Mouse (Mus musculus) retina, embryonic 14.5 days (tissue): ENCODE data around the gene Olfr91.

ENCODE experiments used
- DNase-seq: peaks from one replicate; pipeline ENCODE4 v3.0.0-alpha.2; 2015; ENCODE audit warnings: low spot score

Olfr91 gene

DNA sequence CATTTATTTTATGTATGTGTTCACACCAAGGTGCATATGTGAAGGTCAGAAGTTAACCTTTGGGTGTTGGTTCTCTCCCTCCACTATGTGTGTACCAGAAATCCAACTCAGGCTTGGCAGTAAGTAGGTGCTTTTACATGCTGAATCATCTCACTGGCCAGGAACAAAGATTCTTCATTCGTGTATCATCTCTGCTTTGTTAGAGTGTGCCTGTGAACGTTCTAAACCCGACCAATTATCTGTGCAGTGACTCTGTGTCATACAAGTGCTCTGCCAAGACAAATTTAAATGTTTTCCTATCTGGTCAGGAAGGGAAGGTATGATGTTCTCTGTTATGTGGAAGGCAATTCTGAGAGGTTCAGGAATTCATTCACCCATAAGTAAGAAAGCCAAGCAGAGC lies 36.6 kb downstream of the Olfr91 start:
- DNase-seq, result no peak

DNA sequence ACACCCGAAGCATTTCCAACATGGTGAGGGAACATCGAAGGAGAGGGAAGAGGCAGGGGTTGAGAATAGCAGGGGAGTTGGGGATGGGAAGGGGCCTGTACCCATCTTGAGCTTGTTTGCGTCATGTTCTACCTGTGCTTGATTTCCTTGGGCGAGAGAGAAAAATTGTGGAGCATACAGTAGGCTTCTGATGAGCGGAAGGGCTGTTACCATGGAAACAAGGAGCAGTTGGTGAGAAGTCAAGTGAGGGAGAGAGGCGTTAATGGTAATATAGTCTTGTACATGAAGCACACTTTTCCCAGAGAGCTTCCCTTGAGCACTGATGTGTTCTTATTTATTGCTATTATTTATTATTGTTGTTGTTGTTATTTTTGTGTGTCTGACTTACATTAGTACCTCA lies 41.1 kb downstream of the Olfr91 start:
- DNase-seq, result no peak

DNA sequence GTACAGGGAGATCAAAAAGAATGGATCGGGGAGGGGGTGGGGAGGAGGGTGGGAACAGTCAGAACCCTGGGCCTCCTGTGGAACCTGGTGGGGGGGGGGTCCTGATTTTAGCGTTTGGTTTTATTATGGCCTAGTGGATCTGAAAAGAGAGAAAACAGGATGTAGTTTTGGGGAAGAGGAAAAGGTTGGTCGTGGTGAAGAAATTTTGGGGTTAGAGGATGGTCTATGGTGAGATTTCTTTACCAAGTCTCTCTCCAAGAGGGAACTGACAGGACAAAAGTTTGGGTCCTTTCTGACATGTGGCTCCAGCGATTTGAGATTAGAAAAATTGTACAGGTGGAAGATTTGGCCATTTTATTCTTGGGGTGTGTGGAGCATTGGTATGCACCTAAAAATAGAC lies 46.3 kb downstream of the Olfr91 start:
- no peak for DNase-seq

DNA sequence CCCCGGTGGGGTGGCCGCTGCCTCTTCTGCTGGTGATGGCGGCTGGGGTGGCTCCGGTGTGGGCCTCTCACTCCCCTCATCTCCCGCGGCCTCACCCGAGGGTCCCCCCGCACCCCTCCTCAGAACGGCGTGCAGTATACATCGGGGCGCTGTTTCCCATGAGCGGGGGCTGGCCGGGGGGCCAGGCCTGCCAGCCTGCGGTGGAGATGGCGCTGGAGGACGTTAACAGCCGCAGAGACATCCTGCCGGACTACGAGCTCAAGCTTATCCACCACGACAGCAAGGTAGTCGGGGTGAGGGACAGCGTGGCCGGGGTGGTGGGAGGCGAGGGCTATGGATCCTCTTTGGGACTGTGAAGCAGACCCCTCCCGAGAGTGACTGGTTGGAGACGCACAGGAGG lies 47.2 kb downstream of the Olfr91 start:
- peak; percentile 38 for DNase-seq

DNA sequence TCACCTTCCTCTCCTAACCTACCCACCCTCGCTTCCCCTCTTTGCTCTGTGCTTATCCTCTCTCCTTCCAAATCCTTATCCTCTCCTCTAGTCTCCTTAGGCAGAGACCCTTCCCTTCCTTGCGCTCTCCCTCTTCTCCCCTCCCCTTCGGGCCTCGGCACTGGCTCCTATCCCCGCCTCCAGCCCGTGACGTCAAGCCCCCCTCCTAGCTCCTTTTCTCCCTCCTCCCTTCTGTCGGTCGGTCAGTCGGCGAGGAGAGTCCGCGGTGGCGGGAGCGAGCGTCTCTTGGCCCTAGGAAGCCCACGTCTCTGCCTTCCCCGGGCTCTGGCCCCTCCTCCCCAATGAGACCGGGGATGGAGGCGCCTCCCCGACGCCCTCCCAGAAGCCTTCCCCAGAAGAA lies 47.7 kb downstream of the Olfr91 start:
- DNase-seq, result peak; percentile 89

DNA sequence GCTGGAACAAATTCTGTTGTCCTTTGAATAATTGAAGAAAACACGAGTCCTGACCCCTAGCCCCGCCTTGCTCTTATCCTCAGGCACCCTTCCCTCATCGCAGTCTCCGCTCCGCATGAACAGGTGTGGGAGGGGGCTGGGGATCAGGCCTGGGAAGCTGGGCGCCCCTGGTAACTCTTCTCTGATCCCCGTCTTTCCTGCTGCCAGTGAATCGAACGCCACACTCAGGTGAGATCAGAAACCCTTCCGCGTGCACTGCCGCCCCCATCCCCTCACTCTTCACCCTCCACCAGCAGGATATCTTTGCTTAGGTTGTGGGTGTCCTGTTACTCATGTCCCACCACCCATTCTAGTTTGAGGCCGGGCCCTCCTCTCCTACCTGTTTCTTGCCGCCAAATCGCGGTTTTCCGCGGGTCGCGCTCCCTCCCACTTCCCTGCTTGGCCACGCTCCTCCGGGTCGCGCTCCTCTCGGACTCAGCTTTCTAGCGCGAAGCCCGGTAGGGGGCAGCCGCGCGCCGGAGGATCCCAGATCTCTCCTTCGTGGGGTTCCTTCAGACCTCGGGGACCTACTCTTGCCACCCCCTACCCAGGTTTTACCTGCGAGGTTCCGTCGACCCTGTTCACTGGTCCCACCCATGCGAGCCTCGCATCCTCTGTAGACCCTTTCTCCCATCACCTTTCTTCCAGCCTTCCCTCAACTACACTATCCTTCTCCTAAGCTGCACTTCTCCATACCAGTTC lies 48.3 kb downstream of the Olfr91 start:
- peak; percentile 82 for DNase-seq

DNA sequence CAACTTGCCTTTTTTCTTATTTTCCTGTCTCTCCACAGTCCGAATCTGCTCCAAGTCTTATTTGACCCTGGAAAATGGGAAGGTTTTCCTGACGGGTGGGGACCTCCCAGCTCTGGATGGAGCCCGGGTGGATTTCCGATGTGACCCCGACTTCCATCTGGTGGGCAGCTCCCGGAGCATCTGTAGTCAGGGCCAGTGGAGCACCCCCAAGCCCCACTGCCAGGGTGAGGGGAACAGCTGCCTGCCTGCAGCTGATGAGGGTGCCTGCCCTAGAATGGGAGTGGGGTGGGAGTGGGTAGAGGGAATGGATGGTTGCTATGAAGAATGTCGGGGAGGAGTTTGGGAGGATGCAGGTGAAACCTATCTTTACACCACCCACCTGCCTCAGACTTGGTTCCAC lies 49.7 kb downstream of the Olfr91 start:
- DNase-seq, result no peak

DNA sequence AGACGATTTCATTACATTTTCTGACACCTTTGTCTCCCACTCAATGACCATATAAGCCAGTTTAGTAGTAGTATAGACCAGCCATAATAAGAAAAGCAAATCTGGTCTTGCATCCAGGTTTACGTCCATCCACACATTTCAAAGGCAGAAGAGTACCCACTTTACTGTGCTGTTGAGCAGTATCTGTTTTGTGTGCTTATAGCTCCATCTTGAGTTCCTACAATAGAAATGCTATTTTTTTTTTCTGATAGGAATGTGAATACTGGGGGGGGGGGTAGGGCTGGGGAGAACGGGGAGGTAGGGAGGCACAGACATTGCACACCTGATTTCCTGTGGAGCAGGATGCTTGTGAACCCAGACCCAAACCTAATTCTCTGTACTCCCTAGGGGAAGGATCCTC lies 50.1 kb downstream of the Olfr91 start:
- peak; percentile 53 for DNase-seq

DNA sequence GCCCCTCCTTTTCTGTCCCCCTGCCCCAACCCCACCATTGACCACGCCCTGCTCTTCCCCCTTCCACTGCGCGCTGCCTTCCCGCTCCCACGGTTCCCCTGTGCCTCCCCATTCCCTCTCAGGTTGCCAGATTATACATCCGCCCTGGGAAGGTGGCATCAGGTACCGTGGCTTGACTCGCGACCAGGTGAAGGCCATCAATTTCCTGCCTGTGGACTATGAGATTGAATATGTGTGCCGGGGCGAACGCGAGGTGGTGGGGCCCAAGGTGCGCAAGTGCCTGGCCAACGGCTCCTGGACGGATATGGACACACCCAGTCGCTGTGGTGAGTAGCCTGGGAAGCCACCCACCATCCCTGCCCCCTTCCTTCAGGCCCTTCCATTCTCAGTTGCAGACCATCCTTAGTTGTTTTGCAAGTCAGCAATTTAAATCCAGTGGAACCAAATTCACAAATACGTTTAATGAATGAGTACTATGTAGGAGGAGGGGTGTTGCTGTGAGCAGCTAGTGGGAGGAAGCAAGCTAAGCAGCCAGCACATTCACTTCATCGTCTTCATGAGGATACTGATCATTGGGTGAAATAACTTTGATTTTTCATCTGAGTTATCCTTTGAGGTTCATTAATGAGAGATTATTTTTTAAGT lies 50.6 kb downstream of the Olfr91 start:
- DNase-seq, result no peak

DNA sequence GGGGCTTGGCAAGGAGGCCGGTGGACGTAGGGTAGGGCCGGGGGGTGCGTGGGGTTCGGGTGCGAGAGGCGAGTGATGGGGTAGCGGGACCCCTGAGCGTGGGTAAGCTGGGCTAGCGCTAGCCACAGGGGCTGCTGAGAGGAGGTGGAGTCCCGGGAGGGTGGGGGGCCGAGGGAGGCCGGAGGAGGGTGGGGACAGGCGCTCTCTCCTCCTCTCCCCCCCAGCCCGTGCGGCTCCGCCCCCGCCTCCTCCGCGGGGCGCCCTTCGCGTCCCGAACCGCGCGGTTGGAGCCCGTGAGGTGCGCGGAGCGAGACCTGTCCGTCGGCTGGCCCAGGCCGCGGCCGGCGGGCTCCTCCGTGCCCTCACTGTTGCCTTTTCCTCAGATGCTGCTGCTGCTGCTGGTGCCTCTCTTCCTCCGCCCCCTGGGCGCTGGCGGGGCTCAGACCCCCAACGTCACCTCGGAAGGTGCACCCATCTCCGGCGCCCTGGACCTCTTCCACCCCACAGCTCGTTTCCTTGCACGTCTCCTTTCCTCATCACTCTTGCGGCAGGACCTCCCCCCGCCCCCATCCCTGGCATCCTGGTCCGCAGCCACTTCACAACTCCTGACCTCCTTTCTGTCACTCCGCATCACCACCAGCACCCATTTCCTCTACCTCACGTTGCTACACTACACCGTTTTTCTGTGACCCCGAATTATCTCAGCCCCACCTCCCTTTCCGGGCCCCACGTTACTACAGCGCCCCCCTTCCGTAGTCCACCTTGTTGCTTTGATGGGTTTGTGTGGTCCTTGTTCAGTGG lies 51.6 kb downstream of the Olfr91 start:
- peak; percentile 56 for DNase-seq

DNA sequence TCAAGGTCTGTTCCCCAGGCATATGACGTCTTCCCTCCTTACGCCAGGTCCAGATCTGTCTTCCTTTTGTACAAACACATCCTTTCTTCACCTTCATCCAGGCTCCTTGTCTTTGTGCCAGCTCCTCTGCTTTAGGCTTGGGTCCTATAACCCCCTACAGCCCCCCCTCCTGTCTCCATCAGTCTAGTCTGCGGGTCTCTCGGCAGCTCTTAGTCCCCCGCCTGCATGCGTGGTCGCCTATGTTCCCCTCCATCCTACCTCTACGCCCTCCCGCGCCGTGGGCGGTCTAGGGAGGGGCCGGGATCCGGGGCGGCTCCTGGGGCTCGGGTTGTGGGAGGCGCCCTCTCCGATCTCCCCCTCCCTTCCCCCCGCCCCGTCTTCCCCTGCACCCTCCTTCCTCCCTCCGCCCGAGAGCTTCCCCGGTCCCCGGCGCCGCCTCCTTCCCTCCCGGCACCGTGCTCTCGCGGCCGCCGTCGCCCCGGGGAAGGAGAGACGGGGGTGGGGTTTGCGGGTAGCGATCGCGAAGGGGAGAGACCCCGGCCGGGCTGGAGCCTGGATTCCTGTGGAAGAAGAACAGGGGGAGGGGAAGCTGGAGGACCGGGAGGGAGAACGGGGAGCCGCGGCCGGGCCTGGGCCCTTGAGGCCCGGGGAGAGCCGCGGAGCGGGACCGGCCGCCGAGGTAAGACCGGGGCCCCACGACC lies 52.3 kb downstream of the Olfr91 start, which contains the start of gene Gabbr1:
Gene Gabbr1 (plus strand): TSS at position 356 of the 701 bp plus-strand sequence.
- peak; percentile 83 for DNase-seq

DNA sequence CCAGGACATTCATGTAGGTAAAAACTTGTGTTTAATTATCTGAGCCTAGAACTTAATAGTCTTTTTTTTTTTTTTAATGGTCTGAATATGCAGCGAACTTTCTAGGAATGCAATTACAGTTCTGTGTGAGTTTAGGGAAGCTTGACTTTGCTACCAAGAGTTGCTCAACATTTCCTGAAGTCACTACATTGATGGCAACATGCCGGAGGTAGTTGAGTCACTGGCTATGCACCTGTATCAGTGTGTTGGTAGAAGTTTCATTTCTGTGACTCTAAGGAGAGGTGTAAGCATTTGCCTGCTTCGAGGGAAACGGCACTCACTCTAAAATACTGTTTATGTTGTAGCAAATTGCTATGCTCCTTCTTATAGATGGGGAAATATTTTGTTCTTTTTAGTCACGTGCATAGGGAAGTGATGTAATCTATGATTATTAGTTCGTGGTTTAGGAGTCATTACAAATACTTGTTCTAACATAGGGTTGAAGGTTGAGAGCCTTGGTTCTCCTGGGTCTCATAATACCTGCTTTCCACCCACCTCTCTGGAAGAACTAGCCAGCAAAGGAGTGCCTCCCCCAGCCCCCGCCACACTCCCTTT lies 53.3 kb downstream of the Olfr91 start:
- no peak for DNase-seq
